Mouse (Mus musculus): ENCODE measurements around the gene Fcgbp.

- no peak for TF ChIP-seq POLR2A (IDR thresholded peaks at IDR 0.05; ENCODE audit: insufficient read depth, low read length)
- TF ChIP-seq CTCF (IDR thresholded peaks at IDR 0.05; ENCODE audit: low read depth, low read length): no peak
- no peak for TF ChIP-seq EP300 (IDR thresholded peaks at IDR 0.05; ENCODE audit: insufficient read depth, low read depth, low read length)
These were observed 78.8 kb downstream of the Fcgbp start for GRCm38 (mm10) chr7:28149841-28150240.
